Mouse (Mus musculus) layer of hippocampus, adult 18-20 months (tissue): ENCODE measurements around the gene Hspbp1. TPM values are rescaled to one million over a fixed set of nuclear protein-coding genes. Genes with fewer than 3 reads are reported as not detected.

Experiments used
- DNase-seq, 2 experiments: peaks; one replicate each; pipeline ENCODE4 v3.0.0; 2022; ENCODE audit warnings: low spot score in 2 of 2
- total RNA-seq, 2 experiments: library from RNA; stranded (reverse); gene quantifications; 2 replicates each; pipeline ENCODE4 v1.2.3; 2021

Gene Hspbp1
- total RNA-seq, 2 experiments from 2014 or later = 82.7 to 92.4 TPM

DNA sequence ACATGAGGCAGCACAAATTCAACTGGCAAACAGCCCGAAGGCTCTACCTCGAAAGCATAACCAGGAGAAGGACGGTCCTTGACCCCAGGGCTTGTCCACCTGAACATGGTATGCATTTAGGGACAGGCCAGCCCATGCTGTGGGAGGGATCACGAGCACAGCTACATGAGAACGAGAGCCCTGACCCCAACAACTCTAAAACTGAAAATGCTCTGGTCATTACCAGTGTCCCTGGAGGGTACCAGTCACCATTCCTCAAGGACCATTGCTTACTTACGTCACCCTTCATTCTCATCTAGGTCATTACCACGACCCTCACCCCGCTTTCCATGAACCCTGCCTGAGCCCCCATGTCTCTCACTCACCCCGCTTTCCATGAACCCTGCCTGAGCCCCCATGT is 15.7 kb downstream of the Hspbp1 start:
- DNase-seq = no peak

DNA sequence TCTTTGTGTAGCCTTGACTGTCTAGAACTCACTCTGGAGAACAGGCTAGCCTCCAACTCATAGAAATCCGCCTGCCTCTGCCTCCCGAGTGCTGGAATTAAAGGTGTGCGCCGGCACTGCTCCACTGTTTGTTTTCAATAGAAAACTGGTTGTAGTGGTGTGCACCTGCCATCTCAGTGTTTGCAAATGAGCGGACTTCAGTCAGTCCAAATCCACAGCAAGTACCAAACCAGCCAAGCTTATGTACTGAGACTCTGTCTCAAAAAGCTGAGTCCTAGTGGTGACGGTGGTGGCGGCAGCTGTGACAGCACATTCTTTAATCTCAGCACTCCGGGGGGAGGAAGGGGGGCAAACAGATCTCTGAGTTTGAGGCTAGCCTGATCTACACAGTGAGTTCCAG is 16.4 kb downstream of the Hspbp1 start:
- no peak for DNase-seq

DNA sequence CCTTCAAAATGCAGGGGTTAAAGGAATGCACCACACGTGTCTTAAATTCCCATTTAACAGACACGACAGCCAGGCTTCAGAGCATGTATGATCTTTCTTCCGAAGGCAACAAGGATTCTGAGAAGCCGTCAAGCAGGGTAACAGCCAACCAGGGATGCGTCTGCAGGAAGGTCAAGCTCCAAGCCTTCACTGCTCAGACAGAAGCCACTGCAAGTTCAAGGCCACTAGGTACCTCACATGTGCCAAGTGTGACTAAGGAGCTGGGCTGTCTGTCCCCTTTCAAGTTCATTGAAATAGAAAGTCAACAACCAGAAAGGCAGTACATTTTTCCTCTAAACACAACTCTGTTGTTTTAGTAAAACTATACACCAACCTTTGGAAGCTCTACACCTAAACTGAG is 18.0 kb downstream of the Hspbp1 start:
- DNase-seq = no peak

DNA sequence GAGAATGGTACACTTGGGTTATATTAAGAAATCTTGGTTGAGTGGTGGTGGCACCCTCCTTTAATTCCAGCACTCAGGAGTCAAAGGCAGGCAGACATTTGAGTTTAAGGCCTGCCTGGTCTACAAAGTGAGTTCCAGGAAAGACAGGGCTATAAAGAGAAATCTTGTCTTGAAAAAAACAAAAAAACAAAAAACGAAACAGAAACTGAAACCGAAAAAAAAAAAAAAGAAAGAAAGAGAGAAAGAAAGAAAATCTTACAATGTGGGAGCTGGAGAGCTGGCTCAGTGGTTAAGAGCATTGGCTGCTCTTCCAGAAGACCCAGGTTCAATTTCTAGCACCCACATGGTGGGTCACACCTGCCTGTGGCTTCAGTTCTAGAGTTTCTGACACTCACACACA is 21.1 kb downstream of the Hspbp1 start:
- DNase-seq = no peak

DNA sequence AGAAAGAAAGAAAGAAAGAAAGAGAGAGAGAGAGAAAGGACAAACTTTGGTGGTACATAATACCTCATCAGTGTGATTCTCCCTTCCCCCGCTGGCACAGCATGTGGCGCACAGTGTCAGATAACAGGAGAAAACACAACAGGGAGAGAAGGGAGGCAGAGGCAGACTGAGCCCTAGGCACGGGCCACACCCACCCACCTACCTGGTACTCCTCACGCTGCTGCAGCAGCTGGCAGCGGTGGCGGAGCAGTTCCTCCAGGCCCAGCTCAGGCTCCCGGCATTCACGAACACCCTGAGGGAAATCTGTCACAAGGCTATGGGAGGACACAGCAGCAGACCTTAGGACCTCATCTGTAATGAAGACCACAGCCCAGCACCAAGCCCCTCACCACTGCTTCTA is 21.7 kb downstream of the Hspbp1 start:
- no peak for DNase-seq

DNA sequence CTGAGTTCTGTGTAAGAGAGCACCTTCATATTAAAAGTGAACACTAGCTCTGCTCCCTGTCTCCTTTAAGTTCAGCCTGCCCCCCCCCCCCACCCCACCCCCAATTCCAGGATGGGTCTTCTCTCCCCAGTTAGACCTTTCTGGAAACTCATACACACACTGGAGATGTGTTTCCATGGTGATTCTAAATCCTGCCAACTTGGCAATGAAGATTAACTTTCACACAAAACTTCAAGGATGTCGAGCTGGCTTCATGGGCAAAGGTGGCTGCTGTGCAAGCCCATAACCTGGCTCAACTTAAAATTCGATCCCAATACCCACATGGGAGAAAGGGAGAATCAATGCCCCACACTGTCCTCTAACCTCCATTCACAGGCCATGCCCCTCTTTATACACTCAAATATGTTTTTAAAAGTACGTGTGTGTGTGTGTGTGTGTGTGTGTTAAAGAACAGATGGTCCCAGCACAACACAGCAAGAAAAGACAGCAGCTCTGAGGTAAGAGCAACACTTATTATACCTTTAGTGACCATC is 24.9 kb downstream of the Hspbp1 start:
- no peak for DNase-seq

DNA sequence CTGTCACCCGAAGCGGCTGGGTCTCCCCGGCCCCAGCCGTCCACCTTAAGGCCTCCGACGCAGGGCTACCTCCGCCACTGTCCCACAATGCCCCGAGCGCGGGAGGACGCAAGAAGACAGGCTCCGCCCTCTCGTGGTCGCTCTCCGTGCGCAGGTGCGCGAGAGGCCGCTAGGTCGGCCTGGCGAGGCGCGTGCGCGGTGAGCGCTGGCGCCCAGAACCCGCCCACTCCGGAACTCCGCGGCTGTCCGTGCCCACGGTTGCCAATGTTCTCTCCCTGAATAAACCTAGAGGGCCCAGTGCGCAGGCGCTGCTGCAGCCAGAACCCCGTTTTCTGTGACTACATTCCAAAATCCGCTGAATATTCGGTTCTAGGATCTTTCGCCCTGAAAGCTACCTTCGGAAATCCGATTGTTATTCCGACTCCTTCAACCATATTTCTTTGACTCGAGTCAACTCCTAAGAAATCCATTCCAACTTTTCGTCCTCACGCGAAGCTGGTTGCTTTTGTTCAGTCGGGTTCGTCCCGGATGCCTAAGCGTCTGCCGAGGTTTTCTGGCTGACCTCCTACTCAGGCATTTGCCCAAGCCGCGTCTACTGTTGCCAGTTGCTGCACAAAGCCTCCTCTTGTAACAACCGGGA is 25.8 kb downstream of the Hspbp1 start, which contains the start of gene Ppp6r1:
Gene Ppp6r1 (minus strand): TSS at position 108 of the 640 bp plus-strand sequence.
- DNase-seq = peak; percentile 98 to 99

DNA sequence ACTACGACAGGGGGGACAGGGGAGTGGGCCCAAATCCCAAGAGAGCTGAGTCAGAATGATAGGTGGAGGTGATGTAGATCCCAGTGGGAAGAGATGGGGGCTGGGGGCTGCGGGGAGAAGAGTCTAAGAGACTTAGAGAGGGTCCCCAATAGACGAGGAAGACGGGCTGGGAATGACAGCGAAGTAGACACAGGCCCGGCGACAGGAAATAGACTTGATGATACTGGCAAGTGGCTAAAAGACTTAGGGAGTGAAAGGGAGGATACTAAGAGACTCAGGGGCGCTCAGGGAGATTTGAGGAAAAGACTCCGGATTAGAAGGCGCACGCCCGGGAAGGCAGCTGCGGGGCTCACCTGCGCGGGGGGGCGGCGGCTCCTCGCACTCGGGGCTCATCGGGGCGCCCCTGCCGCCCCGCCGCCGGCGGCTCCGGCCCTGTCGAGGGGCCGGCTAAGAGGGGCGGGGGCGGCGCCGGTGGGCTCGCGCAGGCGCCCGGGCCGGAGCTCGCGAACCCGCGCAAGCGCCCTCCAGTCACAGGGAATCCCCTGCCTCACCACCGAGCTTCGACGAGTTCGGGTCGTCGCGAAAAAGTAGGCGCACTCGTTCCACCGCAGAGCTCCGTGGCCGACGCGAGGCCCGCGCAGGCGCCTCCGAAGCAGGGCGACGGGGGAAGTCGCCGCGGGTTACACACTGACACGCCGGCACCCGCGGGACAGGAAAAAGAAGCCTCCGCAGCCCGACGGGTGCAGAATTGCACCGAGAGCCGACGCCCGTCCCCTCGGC is 26.6 kb downstream of the Hspbp1 start:
- no peak for DNase-seq

DNA sequence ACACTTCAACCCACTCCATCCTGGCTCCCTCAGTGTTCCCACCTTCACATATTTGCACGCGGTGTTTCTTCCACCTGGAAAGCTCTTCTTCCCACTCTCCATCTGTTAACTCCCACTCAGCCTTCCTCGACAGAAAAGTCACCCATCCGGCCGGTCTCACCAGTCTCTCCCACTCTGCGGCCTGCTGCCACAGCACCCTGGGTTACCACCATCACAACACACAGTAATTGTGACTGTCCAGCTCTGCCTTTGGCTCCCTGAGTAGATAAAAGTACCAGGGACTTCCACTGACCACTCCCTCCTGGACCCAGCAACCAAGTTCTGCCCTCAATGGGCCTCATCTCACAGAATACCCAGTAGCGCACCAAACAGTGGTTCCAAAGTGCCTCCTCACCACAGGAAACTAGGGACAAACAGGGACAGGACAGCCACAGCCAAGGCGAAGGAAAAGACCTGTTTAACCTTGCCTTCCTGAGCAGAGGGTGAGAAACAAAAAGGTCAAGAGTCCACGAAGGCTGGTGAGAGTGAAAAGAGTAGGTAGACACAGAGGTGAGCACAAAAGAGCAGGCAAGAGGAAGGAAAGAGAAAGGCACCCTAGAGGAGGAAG is 27.2 kb downstream of the Hspbp1 start:
- peak; percentile 37 to 55 for DNase-seq

DNA sequence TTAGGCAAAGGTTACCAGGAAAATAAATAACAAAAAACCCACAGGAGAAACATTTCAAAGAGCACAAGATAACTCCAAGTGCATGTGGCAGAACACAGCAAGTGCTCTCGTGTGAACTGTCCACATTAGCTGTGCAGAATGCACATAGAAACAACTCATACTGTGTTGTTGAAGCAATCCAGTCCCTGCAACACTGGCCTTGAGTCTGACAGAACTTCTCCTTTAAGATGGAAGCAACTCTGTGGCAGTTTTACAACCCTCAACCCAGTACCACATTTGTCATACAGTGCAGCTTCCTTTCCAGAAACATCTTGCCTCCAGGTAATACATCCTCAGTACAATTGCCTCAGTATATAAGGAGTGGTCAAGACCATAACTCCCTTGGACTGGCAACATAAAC is 28.1 kb downstream of the Hspbp1 start:
- DNase-seq = no peak

DNA sequence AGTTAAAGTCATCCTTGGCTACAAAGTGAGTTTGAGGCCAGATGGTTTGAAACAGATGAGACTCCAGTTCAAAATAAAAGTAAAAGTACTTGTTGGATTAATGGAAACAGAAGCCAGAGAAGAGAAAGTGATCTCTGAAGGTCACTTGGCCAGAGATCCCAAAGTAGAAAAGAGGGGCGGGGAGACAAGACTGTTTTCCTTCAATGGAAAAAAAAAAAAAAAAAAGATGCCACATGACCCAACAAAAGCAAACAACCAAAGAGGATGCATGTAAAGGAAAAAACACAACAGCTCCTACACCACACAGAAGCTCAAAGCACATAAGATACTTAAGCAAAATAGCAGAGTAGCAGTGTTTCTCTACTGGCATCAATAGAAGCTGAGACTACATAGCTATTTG is 29.0 kb downstream of the Hspbp1 start:
- no peak for DNase-seq

DNA sequence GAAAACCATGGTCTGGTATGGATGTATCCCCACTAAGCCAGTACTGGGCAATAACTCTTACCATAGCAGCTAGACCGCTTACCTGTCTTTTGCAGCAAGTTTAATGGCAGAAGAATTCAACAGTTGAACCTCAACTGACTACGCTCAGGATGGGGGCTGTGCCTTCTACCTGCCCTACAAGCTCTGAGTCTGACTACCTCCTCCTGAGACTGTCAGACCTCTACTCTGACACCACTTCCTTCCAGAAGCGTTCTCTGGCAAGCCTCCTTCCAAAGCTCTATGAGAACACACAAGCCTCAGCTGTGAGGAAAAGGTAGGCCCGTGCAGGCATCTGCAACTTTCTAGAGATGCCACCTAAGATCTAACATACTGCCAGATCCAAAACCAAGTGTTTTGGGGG is 29.5 kb downstream of the Hspbp1 start:
- DNase-seq = no peak

DNA sequence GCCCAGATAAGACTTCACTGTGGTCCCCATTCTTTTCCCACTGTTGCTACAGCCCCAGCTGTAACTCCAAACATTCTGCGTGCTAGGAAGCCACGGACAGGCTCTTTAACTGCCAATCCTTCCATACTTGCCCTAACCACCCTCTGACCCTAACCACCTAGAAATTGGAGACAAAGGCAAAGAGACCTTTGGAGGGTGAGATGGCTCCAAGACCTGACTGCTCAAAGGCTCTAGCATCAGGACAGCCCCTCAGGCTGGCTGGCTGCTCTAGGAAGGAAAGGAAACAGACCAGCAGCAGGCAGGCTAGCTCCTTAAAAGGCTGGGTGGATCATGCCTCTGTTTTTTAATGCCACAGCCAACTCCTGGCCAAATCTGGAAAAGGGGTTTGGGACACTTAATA is 30.6 kb downstream of the Hspbp1 start:
- no peak for DNase-seq

DNA sequence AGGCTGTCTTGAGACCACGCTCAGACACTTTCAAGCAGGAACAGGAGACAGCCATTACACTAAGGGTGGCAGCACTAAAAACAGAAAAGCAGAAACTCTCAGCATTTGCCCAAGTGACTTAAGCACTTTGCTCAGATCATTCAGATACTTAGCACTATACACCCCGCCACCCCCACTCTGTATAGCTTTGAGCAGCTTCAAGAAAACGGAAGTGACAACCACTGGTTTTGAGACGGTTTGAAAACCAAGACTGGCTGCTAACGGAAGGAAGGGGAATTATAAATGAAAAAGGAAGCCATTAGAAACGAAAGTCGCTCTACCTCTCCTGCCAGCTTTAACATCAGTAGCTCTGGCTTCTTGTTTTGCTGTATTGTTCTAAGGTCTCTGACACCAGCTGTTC is 31.1 kb downstream of the Hspbp1 start:
- DNase-seq = no peak

DNA sequence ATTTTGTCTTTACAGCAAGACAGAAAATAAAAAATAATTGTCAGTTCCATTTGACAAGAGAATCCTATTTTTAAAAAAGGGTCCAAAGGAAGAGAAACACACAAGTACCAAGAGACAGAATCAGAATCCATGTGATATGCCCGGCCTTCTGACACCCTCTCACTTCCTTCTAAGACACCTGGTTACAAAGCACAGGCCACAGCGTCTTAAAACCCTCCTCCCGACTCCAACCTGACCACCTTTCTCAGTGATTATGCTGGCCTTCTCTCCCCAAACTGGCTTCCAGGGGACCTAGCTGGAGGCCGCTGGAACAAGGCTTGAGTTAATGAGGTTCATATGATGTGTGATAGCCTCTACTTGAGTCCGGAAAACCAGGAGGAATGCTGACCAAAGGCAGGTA is 31.5 kb downstream of the Hspbp1 start:
- DNase-seq = no peak

DNA sequence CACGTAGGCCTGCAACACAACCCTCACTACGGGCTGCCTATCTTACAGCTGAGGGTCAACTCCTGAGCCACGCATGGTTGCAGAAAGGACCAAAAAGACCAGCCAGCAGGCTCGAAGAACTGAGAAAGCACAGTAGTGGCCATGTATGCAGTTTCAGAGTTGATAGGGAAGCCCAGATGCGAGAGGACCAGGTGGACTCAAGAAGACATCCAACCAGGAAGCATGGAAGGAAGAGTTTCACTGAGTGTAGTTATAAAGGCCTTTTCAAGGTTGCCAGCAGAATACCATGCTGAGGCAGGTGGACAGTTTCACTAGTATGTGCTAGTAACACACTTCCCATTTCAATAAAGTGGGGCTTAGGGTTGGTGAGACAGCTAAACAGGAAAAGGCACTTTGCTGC is 32.1 kb downstream of the Hspbp1 start:
- DNase-seq = no peak

DNA sequence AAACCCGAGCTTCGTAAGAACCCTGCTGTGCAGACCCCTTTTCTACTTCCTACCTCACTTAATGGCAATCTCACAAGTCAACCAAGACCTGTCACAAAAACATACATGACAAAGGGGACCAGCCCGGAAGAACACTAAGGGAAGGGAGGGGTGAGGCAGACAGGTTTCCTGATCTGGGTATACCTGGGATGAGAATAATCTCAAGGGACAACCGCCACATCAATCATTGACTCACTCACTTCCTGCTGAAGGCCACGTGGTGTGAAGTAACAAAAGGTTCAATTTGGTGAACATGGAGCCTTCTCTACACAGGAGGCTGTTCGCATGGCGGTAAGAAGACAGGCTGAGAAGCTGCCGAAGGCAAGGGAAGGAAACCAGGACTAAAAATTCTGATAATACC is 33.3 kb downstream of the Hspbp1 start:
- no peak for DNase-seq

DNA sequence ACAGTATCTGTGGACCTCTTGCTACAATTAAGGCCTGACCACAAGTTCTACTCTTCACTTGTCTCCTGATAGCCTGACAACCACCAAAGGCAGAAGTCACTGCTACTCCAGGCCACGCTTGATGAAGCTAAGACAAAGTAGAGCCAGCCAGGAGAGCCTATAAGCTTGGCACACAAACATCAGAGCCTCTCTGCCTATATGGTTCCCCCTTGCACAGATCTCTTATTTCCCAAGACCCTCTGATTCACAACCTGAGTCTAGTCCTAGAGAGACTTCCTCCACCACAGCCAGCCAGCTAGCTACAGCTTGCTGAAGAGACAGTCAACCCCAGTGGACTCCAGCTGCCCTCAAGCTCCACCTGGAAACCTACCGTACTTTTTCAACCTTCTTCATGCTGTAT is 36.9 kb downstream of the Hspbp1 start:
- DNase-seq = no peak

DNA sequence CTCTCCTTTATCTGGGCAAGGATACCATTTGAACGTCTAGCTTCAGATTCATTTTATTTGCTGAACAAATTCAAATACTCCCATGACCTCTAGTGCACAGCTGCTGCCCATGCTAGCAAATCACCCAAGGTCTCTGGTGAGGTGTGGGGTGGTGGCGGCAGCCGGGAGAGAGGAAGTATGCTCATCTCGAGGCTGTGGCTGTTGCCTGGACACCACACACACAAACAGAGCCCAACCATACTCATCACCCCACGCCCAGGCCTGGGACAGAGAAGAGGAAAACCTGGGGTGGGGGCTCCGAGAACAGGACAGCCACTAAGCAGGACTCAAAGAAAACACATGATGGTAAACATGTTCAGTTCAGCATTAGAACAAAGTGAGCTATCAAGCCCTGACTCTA is 37.6 kb downstream of the Hspbp1 start:
- DNase-seq = no peak

DNA sequence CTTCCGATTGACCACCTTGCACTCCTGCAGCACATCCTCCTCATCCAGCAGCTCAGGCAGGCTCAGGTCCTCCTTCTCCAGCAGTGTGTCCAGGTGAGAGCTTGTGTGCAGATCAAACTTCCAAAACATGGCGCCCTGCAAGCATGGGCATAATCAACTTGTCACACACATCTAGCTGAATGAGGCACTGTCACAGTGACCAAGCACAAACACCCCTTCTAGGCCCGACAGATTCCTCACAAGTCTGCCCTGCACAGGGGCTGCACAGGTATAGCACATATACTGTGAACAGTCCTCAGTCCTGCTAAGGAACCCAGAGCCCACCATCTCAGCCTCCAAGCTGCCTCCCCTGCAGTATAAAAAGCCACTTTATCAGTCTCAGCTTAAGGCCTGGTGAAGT is 38.1 kb downstream of the Hspbp1 start:
- DNase-seq = no peak

DNA sequence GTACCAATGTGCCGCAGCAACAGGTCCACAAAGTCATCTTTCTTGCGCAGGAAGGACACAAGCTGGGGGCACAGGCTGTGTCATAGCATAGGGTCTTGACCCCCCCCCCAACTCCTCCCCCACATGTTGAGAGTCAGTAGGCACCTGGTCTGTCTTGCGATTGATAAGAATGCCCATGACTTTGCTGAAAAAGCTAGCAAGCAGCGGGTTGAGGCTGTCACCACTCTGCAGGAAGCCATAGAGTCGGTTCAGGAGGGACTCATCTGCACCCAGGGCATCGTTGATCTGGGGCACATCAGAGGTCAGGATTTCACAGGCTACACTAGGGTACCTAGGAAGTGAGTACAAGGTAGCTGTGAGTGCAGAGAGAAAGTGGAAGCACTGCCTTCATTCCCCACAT is 41.6 kb downstream of the Hspbp1 start:
- no peak for DNase-seq

DNA sequence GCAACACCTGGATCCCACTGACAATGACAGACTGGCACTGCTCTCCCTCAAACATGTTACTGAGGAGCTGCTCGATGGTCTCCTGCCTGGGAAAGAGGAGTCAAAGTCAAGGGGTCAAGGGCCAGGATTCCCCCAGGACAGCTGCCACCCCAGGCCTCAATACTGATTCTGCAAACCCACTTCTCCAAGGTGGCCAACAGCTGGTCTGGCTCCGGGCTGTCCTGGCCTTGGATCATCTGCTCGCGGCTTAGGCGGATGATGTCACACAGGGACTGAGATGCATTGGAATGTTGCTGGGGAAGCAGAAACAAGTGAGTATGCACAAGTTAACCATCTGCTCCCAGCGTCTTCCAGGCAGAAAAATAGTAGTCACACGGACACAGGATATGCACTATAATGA is 42.9 kb downstream of the Hspbp1 start:
- DNase-seq = no peak
